Mouse (Mus musculus): ENCODE results near the gene Hrh1.
A peak's percentile ranks its signal among the peaks of the same experiment; 100 is the strongest.

DNA sequence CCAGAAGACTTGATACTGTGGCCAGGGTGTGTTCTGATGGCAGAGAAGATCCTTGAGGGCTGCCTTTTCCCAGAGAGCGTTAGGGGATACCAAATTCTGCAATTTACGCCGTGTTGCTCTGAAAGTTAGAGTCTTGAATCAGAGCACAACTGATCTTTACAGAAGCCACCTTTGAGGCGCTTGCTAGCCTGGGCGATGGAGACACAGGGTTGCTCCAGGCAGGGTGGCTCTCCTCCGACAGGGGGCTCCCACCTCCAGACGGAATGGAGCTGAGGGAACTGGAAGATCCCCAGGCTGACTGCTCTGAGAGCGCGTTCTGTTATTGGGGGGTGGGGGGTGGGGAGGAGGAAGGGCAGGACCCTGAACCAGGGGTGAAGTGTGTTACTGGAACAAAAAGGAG lies 890 bp downstream of the Hrh1 start:
- TF ChIP-seq POLR2A (IDR thresholded peaks at IDR 0.05; ENCODE audit: low read depth, low read length) (no peak), CTCF (IDR thresholded peaks at IDR 0.05; ENCODE audit: borderline replicate concordance, insufficient read depth, low read length) (peak; percentile 20; the same call in 1 of the 2 replicates)
